Comparison of ENCODE assay signal across 13 mouse cellular contexts in genomic region chr5:110142309-110142708, GRCm38 (mm10). TPM values are rescaled to one million over a fixed set of nuclear protein-coding genes. Genes with fewer than 3 reads are reported as not detected.
DNase-seq lines count a peak whose midpoint lies in the region; ATAC-seq and TF ChIP-seq lines count a peak whose summit lies in the region.
"Had no signal": no experiment of that assay in that cellular context is flagged by ENCODE, and none has a peak within 500 bp of the region (broad histone marks: within the 10 kb centered on the region; RNA-seq: fewer than 3 reads in every experiment).

No protein-coding gene starts in this region.

- no peak overlapping the region for H3K4me3 ChIP-seq in gastrocnemius, adult 2 months
- H3K4me3 ChIP-seq in kidney, embryonic 14.5 days (ENCODE audit: low read length) = no peak overlapping the region
- H3K4me3 ChIP-seq in embryonic fibroblast, embryonic 13.5 days (ENCODE audit: insufficient read depth, low read length) = no peak overlapping the region
- no peak overlapping the region for H3K4me3 ChIP-seq in forebrain, embryonic 10.5 days
- H3K4me3 ChIP-seq: embryonic facial prominence, embryonic 15.5 days; limb, embryonic 13.5 days had no signal

- no peak for TF ChIP-seq CTCF in gastrocnemius, adult 2 months (IDR thresholded peaks at IDR 0.05)
- TF ChIP-seq CTCF in embryonic fibroblast, embryonic 13.5 days (IDR thresholded peaks at IDR 0.05; ENCODE audit: borderline replicate concordance, insufficient read depth, low read length) = no peak

- intact Hi-C loops in gastrocnemius, adult 2 months (cut with DNase I) = no loop called here
- intact Hi-C loops in left cerebral cortex, postnatal 14 days (cut with DNase I) = no loop called here

- peaks cover 45% of the 10 kb centered on the region for H3K36me3 ChIP-seq in kidney, embryonic 14.5 days (ENCODE audit: control insufficient read depth, insufficient read depth, low read length)
- H3K36me3 ChIP-seq in forebrain, embryonic 10.5 days (replicated peaks) = peaks cover 75% of the 10 kb centered on the region

- no peak overlapping the region for H3K9ac ChIP-seq in kidney, embryonic 14.5 days (ENCODE audit: low read depth, low read length)
- H3K9ac ChIP-seq: embryonic facial prominence, embryonic 15.5 days; limb, embryonic 13.5 days had no signal

- no peaks in the 10 kb centered on the region for H3K4me1 ChIP-seq in kidney, embryonic 14.5 days (ENCODE audit: control insufficient read depth, insufficient read depth, low read length)
- H3K4me1 ChIP-seq in embryonic fibroblast, embryonic 13.5 days (ENCODE audit: control insufficient read depth, insufficient read depth, low read length) = no peaks in the 10 kb centered on the region
- H3K4me1 ChIP-seq in forebrain, embryonic 10.5 days = no peaks in the 10 kb centered on the region
- H3K4me1 ChIP-seq: embryonic facial prominence, embryonic 15.5 days; limb, embryonic 13.5 days had no signal

- H3K9me3 ChIP-seq in kidney, embryonic 14.5 days (ENCODE audit: control insufficient read depth, low read length) = no peaks in the 10 kb centered on the region
- no peaks in the 10 kb centered on the region for H3K9me3 ChIP-seq in forebrain, embryonic 10.5 days
- H3K9me3 ChIP-seq: embryonic facial prominence, embryonic 15.5 days; G1E; limb, embryonic 13.5 days had no signal

- peak overlapping the region; percentile 35 for H3K27ac ChIP-seq in gastrocnemius, adult 2 months
- no peak overlapping the region for H3K27ac ChIP-seq in kidney, embryonic 14.5 days (ENCODE audit: low read depth, low read length)
- H3K27ac ChIP-seq in embryonic fibroblast, embryonic 13.5 days (ENCODE audit: insufficient read depth, low read length) = peak overlapping the region; percentile 69
- no peak overlapping the region for H3K27ac ChIP-seq in forebrain, embryonic 10.5 days
- H3K27ac ChIP-seq: embryonic facial prominence, embryonic 15.5 days; limb, embryonic 13.5 days; macrophage had no signal

- 94% methylated on average over 2 of the region's 2 CpGs for WGBS in kidney, embryonic 14.5 days
- WGBS in forebrain, embryonic 10.5 days = 90% methylated on average over 2 of the region's 2 CpGs

- no peak for TF ChIP-seq POLR2A in embryonic fibroblast, embryonic 13.5 days (IDR thresholded peaks at IDR 0.05; ENCODE audit: low read depth, low read length)

- ATAC-seq in kidney, embryonic 14.5 days (ENCODE audit: low FRiP score, low TSS enrichment) = no peak
- ATAC-seq: hindbrain, embryonic 16.5 days had no signal

- peak; percentile 26 for DNase-seq in gastrocnemius, adult 2 months
- DNase-seq in gastrocnemius, postnatal 10 days = no peak
- peak; percentile 27 for DNase-seq in kidney, postnatal 14 days
- peak; percentile 29 for DNase-seq in skeletal muscle tissue, adult 2 months (ENCODE audit: low read depth, low spot score)
- no peak for DNase-seq in left cerebral cortex, postnatal 14 days (ENCODE audit: low spot score in 2 of 2)
- no peak for DNase-seq in forebrain, embryonic 10.5 days (ENCODE audit: extremely low spot score, low spot score)

- no peaks in the 10 kb centered on the region for H3K27me3 ChIP-seq in kidney, embryonic 14.5 days (ENCODE audit: control insufficient read depth, insufficient read depth, low read length)
- H3K27me3 ChIP-seq in forebrain, embryonic 10.5 days (ENCODE audit: poor library complexity, severe bottlenecking) = no peaks in the 10 kb centered on the region
- H3K27me3 ChIP-seq: embryonic facial prominence, embryonic 15.5 days; limb, embryonic 13.5 days had no signal

- H3K4me2 ChIP-seq in kidney, embryonic 14.5 days (replicated peaks; ENCODE audit: low read depth, low read length) = no peak overlapping the region
- H3K4me2 ChIP-seq: embryonic facial prominence, embryonic 15.5 days; limb, embryonic 13.5 days had no signal

RNA-seq across cellular contexts. Expression of gene Chfr, which starts 6.7 kb away (rescaled TPM):
- 10 to 100 TPM; 13.3 to 14.5 TPM for total RNA-seq in gastrocnemius, adult 2 months (2021)
- total RNA-seq in gastrocnemius, postnatal 10 days (2021) = 10 to 100 TPM; 14.9 to 21.0 TPM
- polyA plus RNA-seq in kidney, embryonic 14.5 days (2014; fragmentation: Nextera tagmentation; extraction: Ambion mirVana) = 28.6 and 40.8 TPM in 2 replicates
- polyA plus RNA-seq in embryonic fibroblast, embryonic 13.5 days (2011; ENCODE audit: insufficient read length, low read depth, missing spikeins) = 35.8 and 38.1 TPM in 2 replicates
- 10 to 100 TPM; 59.7 to 69.1 TPM for total RNA-seq in left cerebral cortex, postnatal 14 days (2021)
- 44.7 and 46.0 TPM in 2 replicates for polyA plus RNA-seq in forebrain, embryonic 10.5 days (2016; fragmentation: Nextera tagmentation; extraction: Ambion mirVana)

RNA-seq across cellular contexts. Expression of gene Zfp605, which starts 32.4 kb away (rescaled TPM):
- 1 to 10 TPM; 4.1 to 4.2 TPM for total RNA-seq in gastrocnemius, adult 2 months (2021)
- total RNA-seq in gastrocnemius, postnatal 10 days (2021) = 1 to 10 TPM; 3.1 to 3.2 TPM
- polyA plus RNA-seq in kidney, embryonic 14.5 days (2014; fragmentation: Nextera tagmentation; extraction: Ambion mirVana) = 5.2 and 6.1 TPM in 2 replicates
- 8.3 and 9.4 TPM in 2 replicates for polyA plus RNA-seq in embryonic fibroblast, embryonic 13.5 days (2011; ENCODE audit: insufficient read length, low read depth, missing spikeins)
- total RNA-seq in left cerebral cortex, postnatal 14 days (2021) = 10 to 100 TPM; 15.7 to 17.3 TPM
- 7.0 and 7.4 TPM in 2 replicates for polyA plus RNA-seq in forebrain, embryonic 10.5 days (2016; fragmentation: Nextera tagmentation; extraction: Ambion mirVana)

RNA-seq across cellular contexts. Expression of gene Golga3, which starts 34.2 kb away (rescaled TPM):
- 10 to 100 TPM; 40.8 to 42.0 TPM for total RNA-seq in gastrocnemius, adult 2 months (2021)
- 10 to 100 TPM; 38.7 to 39.5 TPM for total RNA-seq in gastrocnemius, postnatal 10 days (2021)
- 11.7 and 22.6 TPM in 2 replicates for polyA plus RNA-seq in kidney, embryonic 14.5 days (2014; fragmentation: Nextera tagmentation; extraction: Ambion mirVana)
- polyA plus RNA-seq in embryonic fibroblast, embryonic 13.5 days (2011; ENCODE audit: insufficient read length, low read depth, missing spikeins) = 49.2 and 54.9 TPM in 2 replicates
- 10 to 100 TPM; 38.5 to 44.6 TPM for total RNA-seq in left cerebral cortex, postnatal 14 days (2021)
- polyA plus RNA-seq in forebrain, embryonic 10.5 days (2016; fragmentation: Nextera tagmentation; extraction: Ambion mirVana) = 18.2 and 19.3 TPM in 2 replicates

RNA-seq across cellular contexts. Expression of gene Gtpbp6, which starts 34.3 kb away (rescaled TPM):
- total RNA-seq in gastrocnemius, adult 2 months (2021) = 10 to 100 TPM; 13.0 to 16.4 TPM
- total RNA-seq in gastrocnemius, postnatal 10 days (2021) = 10 to 100 TPM; 19.6 to 22.5 TPM
- polyA plus RNA-seq in kidney, embryonic 14.5 days (2014; fragmentation: Nextera tagmentation; extraction: Ambion mirVana) = 32.1 and 32.5 TPM in 2 replicates
- polyA plus RNA-seq in embryonic fibroblast, embryonic 13.5 days (2011; ENCODE audit: insufficient read length, low read depth, missing spikeins) = 21.4 and 24.7 TPM in 2 replicates
- 10 to 100 TPM; 84.2 to 85.4 TPM for total RNA-seq in left cerebral cortex, postnatal 14 days (2021)
- 32.8 and 32.9 TPM in 2 replicates for polyA plus RNA-seq in forebrain, embryonic 10.5 days (2016; fragmentation: Nextera tagmentation; extraction: Ambion mirVana)

RNA-seq across cellular contexts. Expression of gene Plcxd1, which starts 42.5 kb away (rescaled TPM):
- not detected for total RNA-seq in gastrocnemius, adult 2 months (2021)
- under 1 TPM in 1 of 2 experiments, not detected in 1; 0.07 TPM for total RNA-seq in gastrocnemius, postnatal 10 days (2021)
- 1.2 and 1.4 TPM in 2 replicates for polyA plus RNA-seq in kidney, embryonic 14.5 days (2014; fragmentation: Nextera tagmentation; extraction: Ambion mirVana)
- polyA plus RNA-seq in embryonic fibroblast, embryonic 13.5 days (2011; ENCODE audit: insufficient read length, low read depth, missing spikeins) = 0.28 and 0.87 TPM in 2 replicates
- total RNA-seq in left cerebral cortex, postnatal 14 days (2021) = 1 to 10 TPM; 8.6 to 8.7 TPM
- 1.3 and 1.5 TPM in 2 replicates for polyA plus RNA-seq in forebrain, embryonic 10.5 days (2016; fragmentation: Nextera tagmentation; extraction: Ambion mirVana)
- polyA plus RNA-seq: G1E had no signal

Comparison
In these comparisons a context has a peak if more than half of its experiments do, and no peak if none do; other contexts are left out.
1. DNase-seq: peak in gastrocnemius, adult 2 months (single experiment), kidney, postnatal 14 days (single experiment) and skeletal muscle tissue, adult 2 months (single experiment); none in gastrocnemius, postnatal 10 days (single experiment), left cerebral cortex, postnatal 14 days (0 of 2) and forebrain, embryonic 10.5 days (single experiment).
2. H3K27ac ChIP-seq: peak in gastrocnemius, adult 2 months (single experiment) and embryonic fibroblast, embryonic 13.5 days (single experiment); none in kidney, embryonic 14.5 days (single experiment) and forebrain, embryonic 10.5 days (single experiment).